Comparison of ENCODE assay signal across 20 mouse cellular contexts in genomic region chr7:144775214-144775613, GRCm38 (mm10). TPM values are rescaled to one million over a fixed set of nuclear protein-coding genes. Genes with fewer than 3 reads are reported as not detected.
DNase-seq lines count a peak whose midpoint lies in the region; ATAC-seq lines count a peak whose summit lies in the region.
"Had no signal": no experiment of that assay in that cellular context is flagged by ENCODE, and none has a peak within 500 bp of the region (broad histone marks: within the 10 kb centered on the region; RNA-seq: fewer than 3 reads in every experiment).

No protein-coding gene starts in this region.

- H3K4me1 ChIP-seq in forebrain, embryonic 11.5 days (replicated peaks; ENCODE audit: control insufficient read depth, insufficient read depth, low read length) = peaks cover 5% of the 10 kb centered on the region
- H3K4me1 ChIP-seq in forebrain, embryonic 16.5 days (replicated peaks; ENCODE audit: control insufficient read depth, insufficient read depth, low read length) = no peaks in the 10 kb centered on the region
- H3K4me1 ChIP-seq in lung, embryonic 15.5 days = peaks cover 24% of the 10 kb centered on the region
- H3K4me1 ChIP-seq: neural tube, embryonic 12.5 days had no signal

- no peak overlapping the region for H3K27ac ChIP-seq in forebrain, embryonic 11.5 days (ENCODE audit: low read depth, low read length)
- H3K27ac ChIP-seq in forebrain, embryonic 16.5 days (ENCODE audit: low read length) = no peak overlapping the region
- peak overlapping the region; percentile 53; the same call in 1 of the 2 replicates for H3K27ac ChIP-seq in lung, embryonic 15.5 days
- H3K27ac ChIP-seq: forebrain, embryonic 12.5 days; heart, embryonic 15.5 days; left cerebral cortex, adult 2 months; neural tube, embryonic 12.5 days had no signal

- ATAC-seq in forebrain, embryonic 11.5 days (replicated peaks; ENCODE audit: low FRiP score) = 0 out of 2 replicates have a peak, but pooled peaks have one; percentile 14
- ATAC-seq in forebrain, embryonic 16.5 days = no peak
- peak; percentile 25; the same call in 1 of the 2 replicates for ATAC-seq in lung, embryonic 15.5 days (ENCODE audit: borderline replicate concordance, extremely low read depth, low FRiP score, low TSS enrichment)

- no peaks in the 10 kb centered on the region for H3K9me3 ChIP-seq in forebrain, embryonic 11.5 days (ENCODE audit: control insufficient read depth, low read length)
- H3K9me3 ChIP-seq in forebrain, embryonic 16.5 days (ENCODE audit: control insufficient read depth, low read length) = no peaks in the 10 kb centered on the region
- H3K9me3 ChIP-seq in lung, embryonic 15.5 days = no peaks in the 10 kb centered on the region
- H3K9me3 ChIP-seq: forebrain, embryonic 12.5 days; G1E; heart, embryonic 15.5 days; neural tube, embryonic 12.5 days had no signal

- no peak for DNase-seq in forebrain, embryonic 11.5 days (ENCODE audit: low spot score)
- no peak for DNase-seq in lung, postnatal 4 days
- DNase-seq in R1 (ENCODE audit: low read depth, low spot score) = peak; percentile 13
- DNase-seq in lung, postnatal 36 days = peak; percentile 14
- DNase-seq in cerebellum, postnatal 14 days = no peak
- DNase-seq in B cell, adult 2 months = no peak
- DNase-seq: adrenal gland, postnatal 25 days; gastrocnemius, postnatal 10 days; heart, adult 11 months; kidney, adult 2 months; kidney, postnatal 10 days; left cerebral cortex, postnatal 4 days; liver had no signal

- H3K9ac ChIP-seq in forebrain, embryonic 11.5 days (ENCODE audit: low read length) = no peak overlapping the region
- H3K9ac ChIP-seq in forebrain, embryonic 16.5 days (replicated peaks; ENCODE audit: low read depth, low read length) = no peak overlapping the region
- H3K9ac ChIP-seq in lung, embryonic 15.5 days = no peak overlapping the region
- H3K9ac ChIP-seq: forebrain, embryonic 12.5 days; heart, embryonic 15.5 days; neural tube, embryonic 12.5 days had no signal

- H3K27me3 ChIP-seq in forebrain, embryonic 11.5 days (ENCODE audit: control insufficient read depth, insufficient read depth, low read length) = no peaks in the 10 kb centered on the region
- H3K27me3 ChIP-seq in forebrain, embryonic 16.5 days (replicated peaks; ENCODE audit: control insufficient read depth, insufficient read depth, low read length) = no peaks in the 10 kb centered on the region
- no peaks in the 10 kb centered on the region for H3K27me3 ChIP-seq in lung, embryonic 15.5 days

- H3K4me2 ChIP-seq in forebrain, embryonic 11.5 days (ENCODE audit: low read depth, low read length, severe bottlenecking) = no peak overlapping the region
- H3K4me2 ChIP-seq in forebrain, embryonic 16.5 days (ENCODE audit: low read length) = no peak overlapping the region
- no peak overlapping the region for H3K4me2 ChIP-seq in lung, embryonic 15.5 days
- H3K4me2 ChIP-seq: forebrain, embryonic 12.5 days; heart, embryonic 15.5 days; neural tube, embryonic 12.5 days had no signal

- no peaks in the 10 kb centered on the region for H3K36me3 ChIP-seq in forebrain, embryonic 11.5 days (ENCODE audit: control insufficient read depth, insufficient read depth, low read length)
- no peaks in the 10 kb centered on the region for H3K36me3 ChIP-seq in forebrain, embryonic 16.5 days (ENCODE audit: control insufficient read depth, insufficient read depth)
- H3K36me3 ChIP-seq in lung, embryonic 15.5 days = no peaks in the 10 kb centered on the region
- H3K36me3 ChIP-seq: forebrain, embryonic 12.5 days; heart, embryonic 15.5 days; neural tube, embryonic 12.5 days had no signal

- WGBS in forebrain, embryonic 11.5 days = 78% methylated on average over 3 of the region's 3 CpGs
- WGBS in forebrain, embryonic 16.5 days = 77% methylated on average over 3 of the region's 3 CpGs
- 56% methylated on average over 3 of the region's 3 CpGs for WGBS in lung, embryonic 15.5 days

- H3K4me3 ChIP-seq in forebrain, embryonic 11.5 days (ENCODE audit: low read depth, low read length) = no peak overlapping the region
- H3K4me3 ChIP-seq in forebrain, embryonic 16.5 days (replicated peaks; ENCODE audit: low read length) = no peak overlapping the region
- H3K4me3 ChIP-seq in lung, embryonic 15.5 days = no peak overlapping the region
- H3K4me3 ChIP-seq: forebrain, embryonic 12.5 days; heart, embryonic 15.5 days; left cerebral cortex, adult 2 months; neural tube, embryonic 12.5 days had no signal

RNA-seq across cellular contexts. Expression of gene Ano1, which starts 23.4 kb away (rescaled TPM):
- 22.9 and 25.6 TPM in 2 replicates for polyA plus RNA-seq in forebrain, embryonic 11.5 days (2014; fragmentation: Nextera tagmentation; extraction: Ambion mirVana)
- 8.0 and 9.4 TPM in 2 replicates for polyA plus RNA-seq in forebrain, embryonic 16.5 days (2015; fragmentation: Nextera tagmentation; extraction: Ambion mirVana)
- polyA plus RNA-seq in lung, embryonic 15.5 days (2015; fragmentation: Nextera tagmentation; extraction: Ambion mirVana) = 76.2 and 90.2 TPM in 2 replicates

Comparison
In these comparisons a context has a peak if more than half of its experiments do, and no peak if none do; other contexts are left out.
1. DNase-seq: peak in R1 (single experiment) and lung, postnatal 36 days (single experiment); none in forebrain, embryonic 11.5 days (single experiment), lung, postnatal 4 days (0 of 2), cerebellum, postnatal 14 days (0 of 2) and B cell, adult 2 months (0 of 2).